Mouse (Mus musculus): ENCODE data around the gene Ccdc142. TPM values are rescaled to one million over a fixed set of nuclear protein-coding genes. Genes with fewer than 3 reads are reported as not detected.

Ccdc142 gene
- polyA plus RNA-seq, 1 experiment from 2014 or later, result 1.7 TPM

GRCm38 (mm10) chr6:83068221-83068620 lies 33.2 kb upstream of the Ccdc142 start:
- no peaks in the 10 kb centered on the region for H3K9me3 ChIP-seq (ENCODE audit: control insufficient read depth, low read length)
- 10% methylated on average over 8 of the region's 8 CpGs for WGBS
- H3K4me3 ChIP-seq (ENCODE audit: low read length), result peak overlapping the region; percentile 41
- ATAC-seq, result no peak
- H3K9ac ChIP-seq (ENCODE audit: low read depth, low read length), result 0 out of 2 replicates have a peak overlapping the region, but pooled peaks have one; percentile 32
- peak overlapping the region; percentile 47; the same call in 1 of the 2 replicates for H3K4me2 ChIP-seq (ENCODE audit: low read depth, low read length)
- H3K4me1 ChIP-seq (ENCODE audit: control insufficient read depth, insufficient read depth, low read length), result peaks cover 14% of the 10 kb centered on the region
- H3K36me3 ChIP-seq (ENCODE audit: control insufficient read depth, insufficient read depth, low read length), result no peaks in the 10 kb centered on the region
- H3K27me3 ChIP-seq (replicated peaks; ENCODE audit: control insufficient read depth, insufficient read depth, low read length), result peaks cover 90% of the 10 kb centered on the region
- H3K27ac ChIP-seq (ENCODE audit: low read length), result no peak overlapping the region

GRCm38 (mm10) chr6:83068706-83069487 lies 32.5 kb upstream of the Ccdc142 start:
- Histone ChIP-seq H3K36me3 (ENCODE audit: control insufficient read depth, insufficient read depth, low read length) (no peaks in the 10 kb centered on the region), H3K4me2 (ENCODE audit: low read depth, low read length) (peak overlapping the region; percentile 47), H3K27ac (ENCODE audit: low read length) (no peak overlapping the region), H3K9ac (ENCODE audit: low read depth, low read length) (peak overlapping the region; percentile 32; the same call in 1 of the 2 replicates), H3K4me1 (ENCODE audit: control insufficient read depth, insufficient read depth, low read length) (peaks cover 14% of the 10 kb centered on the region), H3K27me3 (replicated peaks; ENCODE audit: control insufficient read depth, insufficient read depth, low read length) (peaks cover 91% of the 10 kb centered on the region), H3K4me3 (ENCODE audit: low read length) (peak overlapping the region; percentile 41), H3K9me3 (ENCODE audit: control insufficient read depth, low read length) (no peaks in the 10 kb centered on the region)
- no peak; the same call in 1 of the 2 replicates for ATAC-seq
- under 1% methylated on average over 81 of the region's 81 CpGs for WGBS

- peak overlapping the region; percentile 41 for H3K4me3 ChIP-seq (ENCODE audit: low read length)
- H3K9ac ChIP-seq (ENCODE audit: low read depth, low read length), result peak overlapping the region; percentile 52
- peaks cover 14% of the 10 kb centered on the region for H3K4me1 ChIP-seq (ENCODE audit: control insufficient read depth, insufficient read depth, low read length)
- H3K9me3 ChIP-seq (ENCODE audit: control insufficient read depth, low read length), result no peaks in the 10 kb centered on the region
- H3K27ac ChIP-seq (ENCODE audit: low read length), result no peak overlapping the region
- H3K36me3 ChIP-seq (ENCODE audit: control insufficient read depth, insufficient read depth, low read length), result no peaks in the 10 kb centered on the region
- ATAC-seq, result peak; percentile 5; the same call in 1 of the 2 replicates
- peaks cover 89% of the 10 kb centered on the region for H3K27me3 ChIP-seq (replicated peaks; ENCODE audit: control insufficient read depth, insufficient read depth, low read length)
- peak overlapping the region; percentile 47 for H3K4me2 ChIP-seq (ENCODE audit: low read depth, low read length)
- WGBS, result 1% methylated on average over 66 of the region's 69 CpGs
These were observed 31.7 kb upstream of the Ccdc142 start for GRCm38 (mm10) chr6:83069488-83070246.

GRCm38 (mm10) chr6:83070247-83070310 lies 31.3 kb upstream of the Ccdc142 start, which contains the start of gene Tlx2:
Tlx2 (minus strand) TSS chr6:83070293.
- ATAC-seq, result no peak
- Histone ChIP-seq H3K9me3 (ENCODE audit: control insufficient read depth, low read length) (no peaks in the 10 kb centered on the region), H3K36me3 (ENCODE audit: control insufficient read depth, insufficient read depth, low read length) (no peaks in the 10 kb centered on the region), H3K4me3 (ENCODE audit: low read length) (peak within 1 kb of the TSS; percentile 41), H3K4me2 (ENCODE audit: low read depth, low read length) (peak within 1 kb of the TSS; percentile 47), H3K27ac (ENCODE audit: low read length) (peak within 1 kb of the TSS; percentile 27), H3K9ac (ENCODE audit: low read depth, low read length) (peak within 1 kb of the TSS; percentile 52), H3K27me3 (replicated peaks; ENCODE audit: control insufficient read depth, insufficient read depth, low read length) (peaks cover 87% of the 10 kb centered on the region), H3K4me1 (ENCODE audit: control insufficient read depth, insufficient read depth, low read length) (peaks cover 14% of the 10 kb centered on the region)
- 0% methylated on average over 10 of the region's 10 CpGs for WGBS

- peak overlapping the region; percentile 27 for H3K27ac ChIP-seq (ENCODE audit: low read length)
- peak; percentile 43 for ATAC-seq
- peak overlapping the region; percentile 41 for H3K4me3 ChIP-seq (ENCODE audit: low read length)
- H3K4me1 ChIP-seq (ENCODE audit: control insufficient read depth, insufficient read depth, low read length), result peaks cover 14% of the 10 kb centered on the region
- WGBS, result under 1% methylated on average over 53 of the region's 58 CpGs
- H3K9ac ChIP-seq (ENCODE audit: low read depth, low read length), result no peak overlapping the region
- H3K4me2 ChIP-seq (ENCODE audit: low read depth, low read length), result peak overlapping the region; percentile 22; the same call in 1 of the 2 replicates
- peaks cover 89% of the 10 kb centered on the region for H3K27me3 ChIP-seq (replicated peaks; ENCODE audit: control insufficient read depth, insufficient read depth, low read length)
- H3K36me3 ChIP-seq (ENCODE audit: control insufficient read depth, insufficient read depth, low read length), result no peaks in the 10 kb centered on the region
- H3K9me3 ChIP-seq (ENCODE audit: control insufficient read depth, low read length), result no peaks in the 10 kb centered on the region
These were observed 30.8 kb upstream of the Ccdc142 start for GRCm38 (mm10) chr6:83070311-83071219.

- peak overlapping the region; percentile 14; the same call in 1 of the 2 replicates for H3K27ac ChIP-seq (ENCODE audit: low read length)
- H3K4me3 ChIP-seq (ENCODE audit: low read length), result peak overlapping the region; percentile 41
- H3K9me3 ChIP-seq (ENCODE audit: control insufficient read depth, low read length), result no peaks in the 10 kb centered on the region
- ATAC-seq, result peak; percentile 52
- H3K27me3 ChIP-seq (replicated peaks; ENCODE audit: control insufficient read depth, insufficient read depth, low read length), result peaks cover 89% of the 10 kb centered on the region
- no peak overlapping the region for H3K9ac ChIP-seq (ENCODE audit: low read depth, low read length)
- H3K4me2 ChIP-seq (ENCODE audit: low read depth, low read length), result 0 out of 2 replicates have a peak overlapping the region, but pooled peaks have one; percentile 22
- WGBS, result 1% methylated on average over 23 of the region's 24 CpGs
- peaks cover 14% of the 10 kb centered on the region for H3K4me1 ChIP-seq (ENCODE audit: control insufficient read depth, insufficient read depth, low read length)
- no peaks in the 10 kb centered on the region for H3K36me3 ChIP-seq (ENCODE audit: control insufficient read depth, insufficient read depth, low read length)
These were observed 30.2 kb upstream of the Ccdc142 start for GRCm38 (mm10) chr6:83071220-83071619.

- H3K9me3 ChIP-seq (ENCODE audit: control insufficient read depth, low read length), result no peaks in the 10 kb centered on the region
- H3K4me2 ChIP-seq (ENCODE audit: low read depth, low read length), result no peak overlapping the region
- H3K9ac ChIP-seq (ENCODE audit: low read depth, low read length), result no peak overlapping the region
- no peak overlapping the region for H3K27ac ChIP-seq (ENCODE audit: low read length)
- peaks cover 19% of the 10 kb centered on the region for H3K4me1 ChIP-seq (ENCODE audit: control insufficient read depth, insufficient read depth, low read length)
- peaks cover 54% of the 10 kb centered on the region for H3K27me3 ChIP-seq (replicated peaks; ENCODE audit: control insufficient read depth, insufficient read depth, low read length)
- ATAC-seq, result no peak
- H3K4me3 ChIP-seq (ENCODE audit: low read length), result no peak overlapping the region
- H3K36me3 ChIP-seq (ENCODE audit: control insufficient read depth, insufficient read depth, low read length), result no peaks in the 10 kb centered on the region
- WGBS, result 13% methylated on average over 2 of the region's 2 CpGs
These were observed 26.4 kb upstream of the Ccdc142 start for GRCm38 (mm10) chr6:83074979-83075378.

GRCm38 (mm10) chr6:83077630-83078323 lies 23.6 kb upstream of the Ccdc142 start, which contains the start of gene Pcgf1:
Pcgf1 (plus strand) TSS chr6:83077869.
- Histone ChIP-seq H3K4me3 (ENCODE audit: low read length) (peak within 1 kb of the TSS; percentile 85), H3K36me3 (ENCODE audit: control insufficient read depth, insufficient read depth, low read length) (peaks cover 4% of the 10 kb centered on the region), H3K27ac (ENCODE audit: low read length) (peak within 1 kb of the TSS; percentile 78), H3K4me1 (ENCODE audit: control insufficient read depth, insufficient read depth, low read length) (peaks cover 8% of the 10 kb centered on the region; the same call in 1 of the 2 replicates), H3K27me3 (replicated peaks; ENCODE audit: control insufficient read depth, insufficient read depth, low read length) (peaks cover 29% of the 10 kb centered on the region), H3K9ac (ENCODE audit: low read depth, low read length) (peak within 1 kb of the TSS; percentile 88), H3K4me2 (ENCODE audit: low read depth, low read length) (peak within 1 kb of the TSS; percentile 97), H3K9me3 (ENCODE audit: control insufficient read depth, low read length) (no peaks in the 10 kb centered on the region)
- ATAC-seq, result peak; percentile 71
- WGBS, result under 1% methylated on average over 54 of the region's 54 CpGs
